Mouse (Mus musculus): Measurements from ENCODE around the gene Spc24.
"Not testable (repeated sequence)": the region's sequence is repeated elsewhere in the genome, so short reads cannot be mapped to it uniquely, and the experiment has no call there.

Gene Spc24

GRCm38 (mm10) chr9:21784517-21785307, 24.6 kb upstream of the Spc24 start:
- DNase-seq (ENCODE audit: low read depth, low spot score), result no peak

GRCm38 (mm10) chr9:21781657-21782468, 21.8 kb upstream of the Spc24 start:
- peak; percentile 61 for DNase-seq (ENCODE audit: low read depth, low spot score)

GRCm38 (mm10) chr9:21777726-21778125, 17.6 kb upstream of the Spc24 start:
- DNase-seq (ENCODE audit: low read depth, low spot score), result peak; percentile 80

- DNase-seq (ENCODE audit: low read depth, low spot score), result no peak
Measured at GRCm38 (mm10) chr9:21774353-21774752, 14.2 kb upstream of the Spc24 start.

- DNase-seq (ENCODE audit: low read depth, low spot score), result not testable (repeated sequence)
Measured at GRCm38 (mm10) chr9:21773396-21773795, 13.3 kb upstream of the Spc24 start.

GRCm38 (mm10) chr9:21769558-21770183, 9.6 kb upstream of the Spc24 start:
- DNase-seq (ENCODE audit: low read depth, low spot score), result no peak

GRCm38 (mm10) chr9:21768511-21769411, 8.7 kb upstream of the Spc24 start:
- DNase-seq (ENCODE audit: low read depth, low spot score), result peak; percentile 97

GRCm38 (mm10) chr9:21767896-21768295, 7.8 kb upstream of the Spc24 start:
- DNase-seq (ENCODE audit: low read depth, low spot score), result peak; percentile 43

- DNase-seq (ENCODE audit: low read depth, low spot score), result no peak
Measured at GRCm38 (mm10) chr9:21764084-21764999, 4.2 kb upstream of the Spc24 start.

GRCm38 (mm10) chr9:21762135-21762534, 2.0 kb upstream of the Spc24 start:
- peak; percentile 76 for DNase-seq (ENCODE audit: low read depth, low spot score)

- peak; percentile 52 for DNase-seq (ENCODE audit: low read depth, low spot score)
Measured at GRCm38 (mm10) chr9:21759718-21760117, 385 bp downstream of the Spc24 start.

- no peak for DNase-seq (ENCODE audit: low read depth, low spot score)
Measured at GRCm38 (mm10) chr9:21758576-21759529, 1.2 kb downstream of the Spc24 start.

GRCm38 (mm10) chr9:21754516-21755321, 5.4 kb downstream of the Spc24 start:
- no peak for DNase-seq (ENCODE audit: low read depth, low spot score)

- no peak for DNase-seq (ENCODE audit: low read depth, low spot score)
Measured at GRCm38 (mm10) chr9:21754003-21754402, 6.1 kb downstream of the Spc24 start.

GRCm38 (mm10) chr9:21752252-21752792, 7.8 kb downstream of the Spc24 start:
- no peak for DNase-seq (ENCODE audit: low read depth, low spot score)

GRCm38 (mm10) chr9:21751347-21751746, 8.8 kb downstream of the Spc24 start:
- DNase-seq (ENCODE audit: low read depth, low spot score), result peak; percentile 61

- DNase-seq (ENCODE audit: low read depth, low spot score), result no peak
Measured at GRCm38 (mm10) chr9:21750370-21750769, 9.7 kb downstream of the Spc24 start.

Measured in R1 (cell line).